Mouse (Mus musculus) hindbrain, embryonic 15.5 days (tissue): Measurements from ENCODE around the gene Bag3. TPM values are rescaled to one million over a fixed set of nuclear protein-coding genes. Genes with fewer than 3 reads are reported as not detected.
A peak's percentile ranks its signal among the peaks of the same experiment; 100 is the strongest.

Experiments used
- ATAC-seq: fragments of 200-750 bp; cut with Nextera tagmentation; 2 replicates; pipeline ENCODE4 v1.8.0; 2017; ENCODE audit warnings: low read depth, moderate number of reproducible peaks, moderate TSS enrichment; ENCODE audit not compliant: low FRiP score
- H3K27ac ChIP-seq: fragments of 300-500 bp; sonication (generic); replicated peaks from 2 replicates; pipeline ENCODE4 v1.5.1; 2015; ENCODE audit warnings: mild to moderate bottlenecking, inconsistent platforms
- H3K27me3 ChIP-seq: fragments of 300-500 bp; sonication (generic); 2 replicates; pipeline ENCODE4 v1.6.1; 2015; ENCODE audit warnings: control low read depth, inconsistent platforms
- H3K36me3 ChIP-seq: fragments of 300-500 bp; sonication (generic); 2 replicates; pipeline ENCODE4 v1.6.1; 2015; ENCODE audit warnings: control low read depth, inconsistent platforms
- H3K4me1 ChIP-seq: fragments of 300-500 bp; sonication (generic); replicated peaks from 2 replicates; pipeline ENCODE4 v1.6.1; 2015; ENCODE audit warnings: control low read depth, inconsistent platforms
- H3K4me2 ChIP-seq: fragments of 300-500 bp; sonication (generic); 2 replicates; pipeline ENCODE4 v1.6.1; 2015; ENCODE audit warnings: moderate library complexity, mild to moderate bottlenecking, inconsistent platforms
- H3K4me3 ChIP-seq: fragments of 300-500 bp; sonication (generic); 2 replicates; pipeline ENCODE4 v1.5.1; 2015; ENCODE audit warnings: mild to moderate bottlenecking, inconsistent platforms
- H3K9ac ChIP-seq: fragments of 300-500 bp; sonication (generic); 2 replicates; pipeline ENCODE4 v1.6.1; 2015; ENCODE audit warnings: inconsistent platforms
- H3K9me3 ChIP-seq: fragments of 300-500 bp; sonication (generic); 2 replicates; pipeline ENCODE4 v1.6.1; 2016; ENCODE audit warnings: control low read depth, inconsistent platforms
- WGBS: fragments of 180-500 bp; shearing (Covaris S2); methylation state at CpG from one replicate; pipeline ENCODE4 v1.1.7; 2015; 5-methylcytosine and 5-hydroxymethylcytosine counted together
- microRNA-seq: library from miRNA; unstranded; fragments of <30 nt; microRNA quantifications from one replicate; pipeline ENCODE4, GENCODE M21; 2016
- polyA plus RNA-seq: library from polyadenylated mRNA; unstranded; fragments of >200 nt; fragmentation: Nextera tagmentation; extraction: Ambion mirVana; gene quantifications from 2 replicates; pipeline ENCODE4 v1.2.1, GENCODE M21; 2015

Bag3 gene
- polyA plus RNA-seq, 1 experiment from 2014 or later: 3.9 TPM

DNA sequence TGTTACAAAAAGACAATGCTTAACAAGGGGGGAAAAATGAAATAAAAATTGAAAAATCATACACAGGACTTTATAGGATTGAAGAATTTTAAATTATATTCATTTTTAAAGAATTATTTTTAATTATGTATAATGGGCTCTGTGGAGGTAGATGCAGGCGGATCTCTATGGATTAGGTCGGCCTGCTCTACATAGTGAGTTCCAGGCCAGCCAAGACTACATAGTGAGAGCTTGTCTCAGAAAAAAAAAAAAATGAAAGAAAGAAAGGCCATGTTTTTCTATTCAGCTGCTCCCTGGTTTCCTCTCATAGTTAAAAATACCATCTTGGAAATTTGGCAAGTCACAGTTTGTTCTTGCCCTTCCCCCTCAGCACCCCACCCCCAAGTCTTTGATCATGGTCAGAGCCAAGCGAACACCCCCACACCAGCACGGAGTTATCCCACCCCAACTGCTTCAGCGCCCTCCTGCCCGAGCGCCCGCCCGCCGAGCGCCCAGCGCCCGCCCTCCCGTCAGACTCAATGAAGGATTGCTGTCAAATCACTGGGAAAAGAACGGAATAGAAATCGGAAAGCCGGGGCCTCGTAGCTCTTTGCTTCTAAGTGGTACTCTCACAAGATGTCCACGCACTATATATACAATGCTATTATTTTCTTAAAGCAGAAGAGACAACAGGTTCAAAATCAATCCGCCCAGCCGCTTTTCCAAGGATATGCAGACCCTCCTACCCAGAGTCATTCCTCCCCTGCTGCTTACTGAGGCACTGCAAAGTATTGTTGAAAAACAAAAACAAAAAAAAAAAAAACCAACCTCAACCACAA lies 68.9 kb downstream of the Bag3 start:
- Histone ChIP-seq H3K9ac (no peak overlapping the region), H3K9me3 (no peaks in the 10 kb centered on the region), H3K4me1 (peaks cover 24% of the 10 kb centered on the region), H3K4me3 (peak overlapping the region; percentile 23), H3K27me3 (no peaks in the 10 kb centered on the region), H3K4me2 (peak overlapping the region; percentile 55), H3K36me3 (no peaks in the 10 kb centered on the region), H3K27ac (peak overlapping the region; percentile 81)
- ATAC-seq: peak; percentile 75; the same call in 1 of the 2 replicates
- WGBS: 3% methylated on average over 21 of the region's 21 CpGs

DNA sequence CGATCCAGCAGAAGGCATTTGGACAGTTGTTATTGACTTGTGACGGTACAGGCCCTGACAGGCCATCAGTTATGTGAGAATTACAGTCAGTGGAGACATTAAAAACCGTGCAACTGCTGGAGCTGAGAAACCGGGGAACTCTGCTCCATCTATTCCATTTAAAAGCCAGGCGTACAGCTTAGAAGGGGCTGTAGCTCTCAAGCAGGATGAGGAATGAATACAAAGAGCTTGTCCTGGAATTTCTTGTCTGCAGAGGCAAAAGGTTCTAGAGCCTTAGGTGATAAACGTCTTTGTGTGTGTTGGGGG lies 69.5 kb downstream of the Bag3 start:
- 0 out of 2 replicates have a peak, but pooled peaks have one; percentile 52 for ATAC-seq
- Histone ChIP-seq H3K27me3 (no peaks in the 10 kb centered on the region), H3K27ac (peak overlapping the region; percentile 81), H3K9ac (no peak overlapping the region), H3K4me3 (peak overlapping the region; percentile 23), H3K4me1 (peaks cover 24% of the 10 kb centered on the region), H3K4me2 (peak overlapping the region; percentile 55), H3K9me3 (no peaks in the 10 kb centered on the region), H3K36me3 (no peaks in the 10 kb centered on the region)
- 2% methylated on average over 6 of the region's 6 CpGs for WGBS

GRCm38 (mm10) chr7:128596274-128596673 lies 72.9 kb downstream of the Bag3 start:
- 95% methylated on average over 2 of the region's 2 CpGs for whole genome bisulfite sequencing
- ATAC-seq: no peak
- Histone ChIP-seq H3K4me1 (peaks cover 23% of the 10 kb centered on the region), H3K4me2 (no peak overlapping the region), H3K9me3 (no peaks in the 10 kb centered on the region), H3K27me3 (no peaks in the 10 kb centered on the region), H3K9ac (no peak overlapping the region), H3K4me3 (no peak overlapping the region), H3K36me3 (no peaks in the 10 kb centered on the region), H3K27ac (no peak overlapping the region)

Small RNA genes lying within 50 kb of the gene (microRNA-seq; reads per million reads assigned to microRNA genes)
- not detected for gene Gm24365

Other genes with a start within 250 kb of the Bag3 start
- 23.4 and 27.6 TPM in 2 replicates for gene BC017158, start 225.4 kb upstream of the Bag3 start, polyA plus RNA-seq
- 58.9 and 59.3 TPM in 2 replicates for gene Rgs10, start 104.9 kb upstream of the Bag3 start, polyA plus RNA-seq
- gene Tial1, start 61.9 kb upstream of the Bag3 start, polyA plus RNA-seq: 23.2 and 25.3 TPM in 2 replicates
- 400 and 406 TPM in 2 replicates for gene Inpp5f, start 87.7 kb downstream of the Bag3 start, polyA plus RNA-seq
- 43.2 and 44.0 TPM in 2 replicates for gene Mcmbp, start 216.9 kb downstream of the Bag3 start, polyA plus RNA-seq
- 34.6 and 35.1 TPM in 2 replicates for gene Sec23ip, start 221.3 kb downstream of the Bag3 start, polyA plus RNA-seq